Mouse (Mus musculus): Measurements from ENCODE around the gene Tsc22d4.

The Tsc22d4 gene

GRCm38 (mm10) chr5:137764609-137765340 is 19.2 kb downstream of the Tsc22d4 start:
- no peak for DNase-seq (ENCODE audit: low spot score in 2 of 2)

- DNase-seq (ENCODE audit: low spot score in 2 of 2) = no peak
Measured at GRCm38 (mm10) chr5:137766270-137766669, 20.7 kb downstream of the Tsc22d4 start.

GRCm38 (mm10) chr5:137768475-137768874 is 22.9 kb downstream of the Tsc22d4 start:
- DNase-seq (ENCODE audit: low spot score in 2 of 2) = no peak

GRCm38 (mm10) chr5:137770709-137771108 is 25.2 kb downstream of the Tsc22d4 start:
- DNase-seq (ENCODE audit: low spot score in 2 of 2) = no peak

GRCm38 (mm10) chr5:137772755-137773154 is 27.2 kb downstream of the Tsc22d4 start:
- DNase-seq (ENCODE audit: low spot score in 2 of 2) = no peak

- DNase-seq (ENCODE audit: low spot score in 2 of 2) = no peak
Measured at GRCm38 (mm10) chr5:137775587-137776290, 30.2 kb downstream of the Tsc22d4 start.

- DNase-seq (ENCODE audit: low spot score in 2 of 2) = no peak
Measured at GRCm38 (mm10) chr5:137776408-137776918, 30.9 kb downstream of the Tsc22d4 start.

GRCm38 (mm10) chr5:137777267-137777845 is 31.8 kb downstream of the Tsc22d4 start:
- DNase-seq (ENCODE audit: low spot score in 2 of 2) = no peak

DNA sequence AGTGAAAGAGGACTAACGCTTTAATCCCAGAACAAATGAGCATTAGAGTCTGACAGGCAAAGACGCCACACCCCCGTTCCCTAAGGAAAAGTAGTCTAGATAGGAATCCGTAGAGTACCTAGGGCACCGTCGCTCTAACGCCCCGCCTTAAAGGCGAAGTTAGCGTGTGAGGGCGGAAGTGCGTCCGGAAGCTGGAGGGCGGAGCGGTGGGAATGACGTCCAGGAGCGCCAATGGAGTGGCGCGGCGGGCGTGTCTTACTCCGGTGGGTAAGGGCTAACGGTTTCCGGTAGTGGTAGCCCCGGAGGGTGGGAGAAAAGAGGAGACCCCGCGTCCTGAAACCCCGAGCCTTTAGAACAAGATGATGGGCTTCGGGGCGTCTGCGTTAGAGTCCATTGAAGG is 33.1 kb downstream of the Tsc22d4 start, which contains the start of gene Ppp1r35:
TSS of gene Ppp1r35 (plus strand) at position 215 of the 400 bp plus-strand sequence.
- peak; percentile 94 to 96 for DNase-seq (ENCODE audit: low spot score in 2 of 2)

DNA sequence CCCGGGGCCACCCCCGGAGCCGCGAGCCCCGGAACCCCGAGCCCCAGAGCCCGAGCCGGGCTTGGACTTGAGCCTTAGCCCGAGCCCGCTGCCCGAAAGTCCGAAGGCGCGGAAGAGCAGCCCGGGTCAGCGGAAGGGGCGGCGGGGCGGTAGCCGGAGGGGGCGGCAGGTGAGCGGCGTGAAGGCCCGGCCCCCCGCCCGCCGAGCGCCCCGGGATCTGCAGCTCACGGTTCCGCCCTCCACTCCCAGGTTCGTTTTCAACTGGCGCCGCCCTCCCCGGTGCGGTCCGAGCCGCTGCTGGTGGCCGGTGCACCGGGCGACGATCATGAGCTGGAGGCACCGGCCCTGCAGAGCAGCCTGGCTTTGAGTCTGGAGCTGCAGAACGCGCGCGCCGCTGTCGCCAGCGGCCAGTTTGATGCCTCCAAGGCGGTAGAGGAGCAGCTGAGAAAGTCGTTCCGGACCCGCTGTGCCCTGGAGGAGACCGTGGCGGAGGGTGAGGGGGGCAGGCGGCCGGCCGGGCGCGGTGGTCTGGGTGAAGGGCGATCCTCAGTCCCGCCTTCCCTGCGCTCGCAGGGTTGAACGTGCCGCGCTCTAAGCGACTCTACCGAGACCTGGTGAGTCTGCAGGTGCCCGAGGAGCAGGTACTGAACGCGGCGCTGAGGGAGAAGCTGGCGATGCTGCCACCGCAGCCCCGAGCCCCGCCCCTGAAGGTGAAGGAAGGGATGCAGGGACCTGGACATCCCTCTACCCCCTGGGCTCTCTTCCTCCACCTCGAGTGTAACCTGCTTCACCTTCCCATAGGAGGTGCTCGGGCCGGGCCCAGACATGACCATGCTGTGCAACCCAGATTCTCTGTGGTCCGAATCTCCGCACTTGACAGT is 33.8 kb downstream of the Tsc22d4 start:
- DNase-seq (ENCODE audit: low spot score in 2 of 2) = no peak

DNA sequence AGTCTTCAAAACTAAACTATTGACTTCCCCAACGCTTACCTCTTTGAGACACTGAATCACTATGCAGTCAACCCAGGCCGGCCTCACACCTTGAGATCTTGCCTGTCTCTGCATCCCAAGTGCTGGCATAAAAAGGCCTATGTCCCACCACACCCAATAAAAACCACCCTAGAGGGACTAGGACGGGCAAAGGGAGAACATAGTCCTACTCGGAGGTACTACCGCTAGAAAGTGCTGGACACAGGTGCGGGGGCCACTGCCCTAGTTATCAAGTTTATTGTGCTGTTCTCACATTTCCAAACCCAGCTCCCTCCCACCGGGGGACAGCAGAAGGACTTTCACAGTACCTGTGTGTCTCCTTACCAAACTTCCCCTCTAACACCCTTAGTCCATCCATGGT is 36.1 kb downstream of the Tsc22d4 start:
- DNase-seq (ENCODE audit: low spot score in 2 of 2) = no peak

GRCm38 (mm10) chr5:137782776-137783522 is 37.4 kb downstream of the Tsc22d4 start:
- DNase-seq (ENCODE audit: low spot score in 2 of 2) = no peak

- DNase-seq (ENCODE audit: low spot score in 2 of 2) = no peak
Measured at GRCm38 (mm10) chr5:137783901-137784540, 38.5 kb downstream of the Tsc22d4 start.

DNA sequence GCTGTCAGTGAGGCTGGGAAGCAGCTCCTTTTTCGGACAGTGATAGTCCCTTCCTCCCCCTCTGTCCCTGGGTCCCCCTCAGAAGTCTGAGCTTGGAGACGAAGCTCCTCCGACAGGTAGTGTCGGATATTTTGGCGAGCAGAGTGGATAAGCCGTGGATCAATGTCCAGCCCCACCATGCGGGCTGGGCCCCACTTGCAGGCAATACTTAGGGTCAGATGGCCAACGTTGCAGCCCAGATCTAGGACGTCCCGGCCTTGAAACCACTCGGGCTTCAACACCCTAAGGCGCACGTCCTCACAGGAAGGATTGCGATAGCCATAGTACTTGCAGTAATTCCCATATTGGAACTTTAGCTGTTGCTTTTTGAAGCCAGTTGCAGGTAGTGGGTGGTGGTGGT is 39.0 kb downstream of the Tsc22d4 start:
- no peak for DNase-seq (ENCODE audit: low spot score in 2 of 2)

GRCm38 (mm10) chr5:137785164-137786031 is 39.9 kb downstream of the Tsc22d4 start:
- peak in 1 of 2 experiments; percentile 21 for DNase-seq (ENCODE audit: low spot score in 2 of 2)

GRCm38 (mm10) chr5:137786109-137786942 is 40.8 kb downstream of the Tsc22d4 start:
- peak; percentile 99 for DNase-seq (ENCODE audit: low spot score in 2 of 2)

- peak; percentile 90 to 92 for DNase-seq (ENCODE audit: low spot score in 2 of 2)
Measured at GRCm38 (mm10) chr5:137787151-137787928, 41.8 kb downstream of the Tsc22d4 start, which contains the start of the genes Mepce and Zcwpw1. Gene Mepce (minus strand): TSS chr5:137787655. Gene Zcwpw1 (plus strand): TSS chr5:137787798.

Measured in right cerebral cortex, postnatal 36 days (tissue).